Mouse (Mus musculus): ENCODE measurements around the gene Prm2. TPM values are rescaled to one million over a fixed set of nuclear protein-coding genes. Genes with fewer than 3 reads are reported as not detected.

Prm2 gene
- polyA plus RNA-seq, 1 experiment, result not detected

DNA sequence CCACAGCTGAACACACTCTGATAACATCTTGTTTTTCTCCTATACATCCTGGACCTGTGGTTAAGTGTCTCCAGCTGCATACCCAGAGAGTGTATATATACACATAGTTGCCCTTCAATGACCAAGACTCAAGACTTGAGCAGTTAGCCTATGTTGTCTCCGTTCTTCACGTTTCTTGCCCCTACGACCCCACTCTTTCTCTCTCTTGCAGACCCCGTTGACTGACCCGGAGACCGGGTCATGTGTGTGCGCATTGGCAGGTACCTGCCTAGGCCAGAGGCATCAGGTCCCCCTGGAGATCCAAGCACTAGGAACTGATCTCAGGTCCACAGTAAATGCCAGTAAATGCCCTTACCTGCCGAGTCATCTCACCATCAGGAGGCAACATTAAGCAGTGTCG is 31.3 kb upstream of the Prm2 start:
- peaks cover 20% of the 10 kb centered on the region for H3K4me1 ChIP-seq (ENCODE audit: control insufficient read depth, insufficient read depth, insufficient read length, low read length)
- no peak overlapping the region for H3K27ac ChIP-seq (ENCODE audit: insufficient read depth, low read depth, low read length)
- H3K27me3 ChIP-seq (ENCODE audit: control insufficient read depth, insufficient read depth, low read length), result no peaks in the 10 kb centered on the region
- H3K36me3 ChIP-seq (ENCODE audit: control insufficient read depth, insufficient read depth, low read length), result no peaks in the 10 kb centered on the region
- H3K4me3 ChIP-seq (ENCODE audit: low read depth, low read length), result no peak overlapping the region
- TF ChIP-seq CTCF (IDR thresholded peaks at IDR 0.05; ENCODE audit: extremely low read depth, insufficient read length, insufficient replicate concordance, low read depth, low read length), result no peak
- no peak for TF ChIP-seq POLR2A (IDR thresholded peaks at IDR 0.05; ENCODE audit: low read depth, low read length)
- WGBS, result 93% methylated on average over 9 of the region's 9 CpGs

DNA sequence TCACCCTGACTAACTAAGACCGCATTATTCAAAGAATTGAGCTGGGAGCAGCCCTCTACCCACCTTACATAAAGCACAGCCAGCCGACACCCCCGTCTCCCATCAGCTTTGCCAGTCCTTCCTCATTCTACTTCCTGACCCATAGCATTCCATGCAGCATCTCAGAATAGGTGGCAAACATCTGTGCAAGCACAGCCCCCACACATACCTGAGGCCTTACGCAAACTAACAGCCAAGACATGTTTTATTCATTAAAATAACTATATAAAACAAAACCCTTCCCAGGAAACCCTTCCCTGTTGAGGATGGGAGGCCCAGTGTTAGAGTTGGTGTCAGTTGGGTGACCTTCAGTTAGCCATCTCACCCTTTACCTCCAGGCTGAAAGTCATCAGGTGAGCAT is 29.9 kb upstream of the Prm2 start:
- no peaks in the 10 kb centered on the region for H3K27me3 ChIP-seq (ENCODE audit: control insufficient read depth, insufficient read depth, low read length)
- H3K4me3 ChIP-seq (ENCODE audit: low read depth, low read length), result no peak overlapping the region
- H3K36me3 ChIP-seq (ENCODE audit: control insufficient read depth, insufficient read depth, low read length), result no peaks in the 10 kb centered on the region
- no peak overlapping the region for H3K27ac ChIP-seq (ENCODE audit: insufficient read depth, low read depth, low read length)
- TF ChIP-seq CTCF (IDR thresholded peaks at IDR 0.05; ENCODE audit: extremely low read depth, insufficient read length, insufficient replicate concordance, low read depth, low read length), result no peak
- WGBS, result 95% methylated on average over 4 of the region's 4 CpGs
- peaks cover 23% of the 10 kb centered on the region for H3K4me1 ChIP-seq (ENCODE audit: control insufficient read depth, insufficient read depth, insufficient read length, low read length)

DNA sequence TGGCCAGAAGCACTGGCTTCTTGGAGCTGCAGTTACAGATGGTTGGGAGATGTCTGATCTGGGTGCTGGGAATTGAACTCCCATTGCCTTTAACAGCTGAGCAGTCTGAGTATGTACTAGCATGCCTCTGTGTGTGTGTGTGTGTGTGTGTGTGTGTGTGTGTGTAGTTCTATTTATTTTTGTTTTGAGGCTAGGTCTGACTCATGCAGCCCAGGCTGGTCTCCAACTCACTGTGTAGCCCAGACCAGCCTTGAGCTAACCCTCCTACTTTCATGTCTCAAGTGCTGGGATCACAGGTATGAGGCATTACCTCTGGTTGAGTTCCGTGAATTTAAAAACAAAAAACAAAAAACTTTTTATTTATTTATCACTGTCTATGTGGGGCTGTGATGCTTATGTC is 28.6 kb upstream of the Prm2 start:
- 91% methylated on average over 1 of the region's 1 CpGs for WGBS
- Histone ChIP-seq H3K4me1 (ENCODE audit: control insufficient read depth, insufficient read depth, insufficient read length, low read length) (peaks cover 23% of the 10 kb centered on the region), H3K27me3 (ENCODE audit: control insufficient read depth, insufficient read depth, low read length) (no peaks in the 10 kb centered on the region), H3K36me3 (ENCODE audit: control insufficient read depth, insufficient read depth, low read length) (no peaks in the 10 kb centered on the region), H3K4me3 (ENCODE audit: low read depth, low read length) (no peak overlapping the region), H3K27ac (ENCODE audit: insufficient read depth, low read depth, low read length) (no peak overlapping the region)
- TF ChIP-seq POLR2A (IDR thresholded peaks at IDR 0.05; ENCODE audit: low read depth, low read length) (no peak), CTCF (IDR thresholded peaks at IDR 0.05; ENCODE audit: extremely low read depth, insufficient read length, insufficient replicate concordance, low read depth, low read length) (no peak)

DNA sequence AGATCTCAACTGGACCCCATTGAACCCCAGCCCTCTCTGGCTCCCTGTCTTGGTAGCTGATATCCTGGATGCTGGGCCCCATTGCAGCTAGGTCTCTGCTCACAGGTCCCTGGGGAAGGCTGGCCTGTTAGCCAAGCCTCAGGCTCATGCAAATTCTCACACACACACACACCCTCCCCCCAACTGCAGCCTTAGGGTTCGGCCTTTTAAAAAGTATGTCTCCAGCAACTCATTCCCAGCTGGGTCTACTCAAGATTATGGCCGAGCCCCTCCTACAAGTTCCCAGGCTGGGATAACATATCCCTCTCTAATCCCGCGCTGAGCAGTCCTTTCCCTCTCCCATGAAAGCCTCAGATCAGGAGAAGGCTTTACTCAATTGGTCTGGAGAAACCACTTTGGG is 25.5 kb upstream of the Prm2 start:
- H3K27ac ChIP-seq (ENCODE audit: insufficient read depth, low read depth, low read length), result no peak overlapping the region
- peaks cover 13% of the 10 kb centered on the region for H3K4me1 ChIP-seq (ENCODE audit: control insufficient read depth, insufficient read depth, insufficient read length, low read length)
- TF ChIP-seq CTCF (IDR thresholded peaks at IDR 0.05; ENCODE audit: extremely low read depth, insufficient read length, insufficient replicate concordance, low read depth, low read length) (no peak), POLR2A (IDR thresholded peaks at IDR 0.05; ENCODE audit: low read depth, low read length) (no peak)
- H3K36me3 ChIP-seq (ENCODE audit: control insufficient read depth, insufficient read depth, low read length), result no peaks in the 10 kb centered on the region
- no peak overlapping the region for H3K4me3 ChIP-seq (ENCODE audit: low read depth, low read length)
- 57% methylated on average over 4 of the region's 4 CpGs for WGBS
- H3K27me3 ChIP-seq (ENCODE audit: control insufficient read depth, insufficient read depth, low read length), result no peaks in the 10 kb centered on the region

DNA sequence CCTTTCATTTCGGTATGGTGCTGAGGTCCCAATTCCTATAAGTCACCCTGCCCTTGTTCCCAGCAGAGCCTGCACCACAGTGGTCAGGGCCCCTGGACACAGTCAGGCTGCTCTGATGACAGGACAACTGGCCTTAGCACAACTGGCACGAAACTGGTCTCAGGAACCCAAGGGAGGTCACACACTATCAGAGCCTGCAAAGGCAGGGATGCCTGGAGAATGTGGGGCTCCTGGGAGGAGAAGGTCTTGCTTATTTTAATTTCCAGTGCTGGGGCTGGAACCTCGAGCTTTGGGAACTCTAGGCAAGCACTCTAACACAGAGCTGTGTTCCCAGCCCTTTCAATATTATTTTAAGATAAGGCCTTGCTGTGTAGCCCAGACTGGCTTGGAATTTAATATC is 24.0 kb upstream of the Prm2 start:
- TF ChIP-seq POLR2A (IDR thresholded peaks at IDR 0.05; ENCODE audit: low read depth, low read length) (no peak), CTCF (IDR thresholded peaks at IDR 0.05; ENCODE audit: extremely low read depth, insufficient read length, insufficient replicate concordance, low read depth, low read length) (no peak)
- no peaks in the 10 kb centered on the region for H3K36me3 ChIP-seq (ENCODE audit: control insufficient read depth, insufficient read depth, low read length)
- H3K27me3 ChIP-seq (ENCODE audit: control insufficient read depth, insufficient read depth, low read length), result no peaks in the 10 kb centered on the region
- no peak overlapping the region for H3K4me3 ChIP-seq (ENCODE audit: low read depth, low read length)
- H3K4me1 ChIP-seq (ENCODE audit: control insufficient read depth, insufficient read depth, insufficient read length, low read length), result peaks cover 15% of the 10 kb centered on the region
- WGBS, result 87% methylated on average over 3 of the region's 3 CpGs
- H3K27ac ChIP-seq (ENCODE audit: insufficient read depth, low read depth, low read length), result no peak overlapping the region

DNA sequence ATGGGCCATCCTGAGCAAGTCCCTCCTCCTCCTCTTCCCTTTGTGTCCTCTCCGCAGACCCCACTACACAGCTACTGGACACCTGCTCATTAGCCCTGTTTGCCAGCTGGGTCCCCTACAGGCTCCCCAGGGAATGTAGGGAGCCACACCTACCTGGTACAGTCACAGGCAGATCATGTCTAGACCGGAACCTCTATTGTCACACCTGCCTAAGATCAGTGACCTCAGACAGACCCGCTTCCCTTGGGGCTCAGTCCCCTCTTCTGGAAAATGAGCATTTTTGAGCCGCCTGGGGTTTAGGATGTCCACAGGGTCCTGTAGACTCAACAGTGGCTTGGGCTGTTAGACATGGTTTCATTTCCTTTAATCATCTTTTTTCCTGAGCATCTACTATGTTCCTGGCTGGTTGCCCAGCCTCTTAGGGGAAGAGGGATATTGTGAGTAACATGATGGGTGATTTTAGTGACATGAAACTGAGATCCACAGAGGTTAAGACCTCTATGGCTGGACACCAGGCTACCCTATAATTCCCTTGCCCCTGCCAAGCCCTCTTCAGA is 22.7 kb upstream of the Prm2 start:
- WGBS, result 75% methylated on average over 4 of the region's 4 CpGs
- Histone ChIP-seq H3K4me3 (ENCODE audit: low read depth, low read length) (no peak overlapping the region), H3K27ac (ENCODE audit: insufficient read depth, low read depth, low read length) (no peak overlapping the region), H3K27me3 (ENCODE audit: control insufficient read depth, insufficient read depth, low read length) (no peaks in the 10 kb centered on the region), H3K4me1 (ENCODE audit: control insufficient read depth, insufficient read depth, insufficient read length, low read length) (peaks cover 22% of the 10 kb centered on the region), H3K36me3 (ENCODE audit: control insufficient read depth, insufficient read depth, low read length) (no peaks in the 10 kb centered on the region)
- no peak for TF ChIP-seq CTCF (IDR thresholded peaks at IDR 0.05; ENCODE audit: extremely low read depth, insufficient read length, insufficient replicate concordance, low read depth, low read length)
- TF ChIP-seq POLR2A (IDR thresholded peaks at IDR 0.05; ENCODE audit: low read depth, low read length), result no peak

DNA sequence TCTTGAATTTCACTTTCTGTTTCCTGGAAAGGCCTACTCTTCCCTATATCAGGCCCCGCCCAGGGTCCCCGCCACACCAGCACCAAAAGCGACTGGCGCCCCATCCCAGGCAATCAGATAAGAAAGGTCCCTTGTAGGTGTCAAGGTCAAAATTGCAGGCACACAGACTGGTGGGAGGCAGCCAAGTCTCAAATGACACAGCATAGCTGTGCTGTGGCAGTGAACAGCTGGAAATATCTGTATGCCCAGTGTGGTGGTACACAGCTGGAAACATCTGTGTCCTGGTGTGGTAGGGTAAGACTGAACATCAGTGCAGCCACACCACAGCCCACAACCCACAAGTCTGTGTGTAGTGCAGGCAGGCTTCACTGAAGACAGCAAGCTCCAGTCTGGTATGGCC is 18.9 kb upstream of the Prm2 start:
- WGBS, result 26% methylated on average over 4 of the region's 4 CpGs
- no peak for TF ChIP-seq CTCF (IDR thresholded peaks at IDR 0.05; ENCODE audit: extremely low read depth, insufficient read length, insufficient replicate concordance, low read depth, low read length)
- TF ChIP-seq POLR2A (IDR thresholded peaks at IDR 0.05; ENCODE audit: low read depth, low read length), result no peak
- H3K27me3 ChIP-seq (ENCODE audit: control insufficient read depth, insufficient read depth, low read length), result no peaks in the 10 kb centered on the region

DNA sequence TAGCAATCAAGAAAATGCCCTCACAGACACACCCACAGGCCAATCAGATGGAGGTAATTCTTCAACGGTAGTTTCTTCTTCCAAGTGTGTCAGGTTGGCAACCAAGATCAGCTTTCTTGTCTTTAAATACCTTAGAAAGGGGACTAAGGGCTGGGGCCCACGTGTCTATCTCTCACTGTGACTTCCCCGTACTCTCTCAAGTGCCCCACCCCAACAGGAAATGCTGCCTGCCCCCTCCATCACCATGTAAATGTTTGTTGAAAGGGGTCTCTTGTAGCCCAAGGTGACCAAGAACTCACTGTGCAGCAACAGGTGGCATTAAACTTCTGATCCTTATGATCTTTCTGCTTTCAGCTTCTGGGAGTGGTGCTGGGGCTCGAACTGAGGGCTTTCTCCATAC is 17.8 kb upstream of the Prm2 start:
- TF ChIP-seq POLR2A (IDR thresholded peaks at IDR 0.05; ENCODE audit: low read depth, low read length) (no peak), CTCF (IDR thresholded peaks at IDR 0.05; ENCODE audit: extremely low read depth, insufficient read length, insufficient replicate concordance, low read depth, low read length) (no peak)
- Histone ChIP-seq H3K4me3 (ENCODE audit: low read depth, low read length) (no peak overlapping the region), H3K27me3 (ENCODE audit: control insufficient read depth, insufficient read depth, low read length) (no peaks in the 10 kb centered on the region), H3K27ac (ENCODE audit: insufficient read depth, low read depth, low read length) (no peak overlapping the region), H3K4me1 (ENCODE audit: control insufficient read depth, insufficient read depth, insufficient read length, low read length) (peaks cover 23% of the 10 kb centered on the region), H3K36me3 (ENCODE audit: control insufficient read depth, insufficient read depth, low read length) (no peaks in the 10 kb centered on the region)
- WGBS, result 75% methylated on average over 4 of the region's 4 CpGs

More for the DNA sequence above, 18.9 kb upstream of the Prm2 start:
- H3K4me3 ChIP-seq (ENCODE audit: low read depth, low read length), result no peak overlapping the region
- H3K4me1 ChIP-seq (ENCODE audit: control insufficient read depth, insufficient read depth, insufficient read length, low read length), result peaks cover 23% of the 10 kb centered on the region
- H3K27ac ChIP-seq (ENCODE audit: insufficient read depth, low read depth, low read length), result no peak overlapping the region
- H3K36me3 ChIP-seq (ENCODE audit: control insufficient read depth, insufficient read depth, low read length), result no peaks in the 10 kb centered on the region
